Comparison of ENCODE assay signal across 12 mouse cellular contexts in genomic region chr15:78171651-78172050, GRCm38 (mm10). TPM values are rescaled to one million over a fixed set of nuclear protein-coding genes. Genes with fewer than 3 reads are reported as not detected.
DNase-seq lines count a peak whose midpoint lies in the region; ATAC-seq lines count a peak whose summit lies in the region.
"Had no signal": no experiment of that assay in that cellular context is flagged by ENCODE, and none has a peak within 500 bp of the region (broad histone marks: within the 10 kb centered on the region; RNA-seq: fewer than 3 reads in every experiment).

No protein-coding gene starts in this region.

- intact Hi-C loops in heart, postnatal 10 days (cut with DNase I) = loop anchor here (5.0 kb wide), 1 partner anchor 199 kb away; the partner anchor contains the start of gene Eif3d

- peak; percentile 47 to 49 for DNase-seq in layer of hippocampus, postnatal 10 days (ENCODE audit: low spot score in 2 of 2)
- DNase-seq in layer of hippocampus, postnatal 25 days (ENCODE audit: extremely low spot score in 1 of 2, low spot score in 1 of 2) = no peak
- DNase-seq in thymus, postnatal 14 days = peak; percentile 43
- no peak for DNase-seq in thymus, adult 18-20 months
- peak; percentile 73 for DNase-seq in ZHBTc4 (ENCODE audit: low read depth, low spot score)
- DNase-seq in heart, postnatal 10 days = no peak
- DNase-seq: adrenal gland, postnatal 10 days; gastrocnemius, adult 2 months; kidney, postnatal 25 days had no signal

- ATAC-seq in erythroid progenitor cell, adult 5-6 weeks (replicated peaks; ENCODE audit: low FRiP score, poor library complexity, severe bottlenecking) = no peak
- ATAC-seq: midbrain, embryonic 15.5 days had no signal

RNA-seq across cellular contexts. Expression of gene Ift27, which starts 2.3 kb away (rescaled TPM):
- 10 to 100 TPM; 28.3 to 31.0 TPM for total RNA-seq in layer of hippocampus, postnatal 10 days (2021)
- total RNA-seq in layer of hippocampus, postnatal 25 days (2021) = 10 to 100 TPM; 22.8 to 26.0 TPM
- 19.7 and 41.4 TPM in 2 replicates for total RNA-seq in erythroid progenitor cell, adult 5-6 weeks (2015; ENCODE audit: low replicate concordance)
- total RNA-seq in erythroid progenitor cell, adult 5-6 weeks (2017; ENCODE audit: low replicate concordance) = 2.5 and 6.4 TPM in 2 replicates
- 10 to 100 TPM; 14.2 to 20.7 TPM for total RNA-seq in heart, postnatal 10 days (2021)

RNA-seq across cellular contexts. Expression of gene Pvalb, which starts 34.5 kb away (rescaled TPM):
- total RNA-seq in layer of hippocampus, postnatal 10 days (2021) = 1 to 10 TPM; 6.6 to 6.9 TPM
- total RNA-seq in layer of hippocampus, postnatal 25 days (2021) = 10 to 100 TPM; 56.5 to 58.5 TPM
- not detected in 2 replicates for total RNA-seq in erythroid progenitor cell, adult 5-6 weeks (2015; ENCODE audit: low replicate concordance)
- not detected in 2 replicates for total RNA-seq in erythroid progenitor cell, adult 5-6 weeks (2017; ENCODE audit: low replicate concordance)
- not detected for total RNA-seq in heart, postnatal 10 days (2021)

RNA-seq across cellular contexts. Expression of gene Cacng2, which starts 51.8 kb away (rescaled TPM):
- 10 to 100 TPM; 36.4 to 40.3 TPM for total RNA-seq in layer of hippocampus, postnatal 10 days (2021)
- 10 to 100 TPM; 35.5 to 40.7 TPM for total RNA-seq in layer of hippocampus, postnatal 25 days (2021)
- not detected in 2 replicates for total RNA-seq in erythroid progenitor cell, adult 5-6 weeks (2015; ENCODE audit: low replicate concordance)
- total RNA-seq in erythroid progenitor cell, adult 5-6 weeks (2017; ENCODE audit: low replicate concordance) = not detected in 2 replicates
- not detected for total RNA-seq in heart, postnatal 10 days (2021)
- total RNA-seq: gastrocnemius, adult 2 months; heart, postnatal 25 days had no signal

Comparison
In these comparisons a context has a peak if more than half of its experiments do, and no peak if none do; other contexts are left out.
1. DNase-seq: peak in layer of hippocampus, postnatal 10 days (2 of 2), thymus, postnatal 14 days (single experiment) and ZHBTc4 (single experiment); none in layer of hippocampus, postnatal 25 days (0 of 2), thymus, adult 18-20 months (0 of 2) and heart, postnatal 10 days (0 of 2).
2. RNA of gene Pvalb, which starts 34.5 kb away (total RNA-seq): 56.5 to 58.5 TPM in layer of hippocampus, postnatal 25 days; 6.6 to 6.9 TPM in layer of hippocampus, postnatal 10 days, not detected in heart, postnatal 10 days and not detected in erythroid progenitor cell, adult 5-6 weeks; every median in the first group is over 4 times any median in the second.
3. RNA of gene Cacng2, which starts 51.8 kb away (total RNA-seq): 35.5 to 40.7 TPM in layer of hippocampus, postnatal 25 days and 36.4 to 40.3 TPM in layer of hippocampus, postnatal 10 days; not detected in erythroid progenitor cell, adult 5-6 weeks and not detected in heart, postnatal 10 days; every median in the first group is over 10 times any median in the second.